Mouse (Mus musculus): ENCODE data around the gene Thg1l.

The Thg1l gene

GRCm38 (mm10) chr11:45926640-45927082, 28.6 kb downstream of the Thg1l start:
- DNase-seq = peak; percentile 78 to 82

- no peak for DNase-seq
Observed at GRCm38 (mm10) chr11:45925436-45925835, 29.9 kb downstream of the Thg1l start.

GRCm38 (mm10) chr11:45921480-45921898, 33.8 kb downstream of the Thg1l start:
- DNase-seq = no peak

- no peak for DNase-seq
Observed at GRCm38 (mm10) chr11:45921026-45921425, 34.3 kb downstream of the Thg1l start.

- DNase-seq = no peak
Observed at GRCm38 (mm10) chr11:45918836-45919235, 36.5 kb downstream of the Thg1l start.

- no peak for DNase-seq
Observed at GRCm38 (mm10) chr11:45918018-45918417, 37.3 kb downstream of the Thg1l start.

- DNase-seq = no peak
Observed at GRCm38 (mm10) chr11:45916196-45916595, 39.1 kb downstream of the Thg1l start.

GRCm38 (mm10) chr11:45910701-45911100, 44.6 kb downstream of the Thg1l start:
- no peak for DNase-seq

GRCm38 (mm10) chr11:45908894-45909293, 46.4 kb downstream of the Thg1l start:
- DNase-seq = no peak

- DNase-seq = no peak
Observed at GRCm38 (mm10) chr11:45908070-45908469, 47.2 kb downstream of the Thg1l start.

GRCm38 (mm10) chr11:45907301-45907700, 48.0 kb downstream of the Thg1l start:
- DNase-seq = no peak

- no peak for DNase-seq
Observed at GRCm38 (mm10) chr11:45906109-45906786, 49.0 kb downstream of the Thg1l start.

GRCm38 (mm10) chr11:45900233-45901015, 54.9 kb downstream of the Thg1l start:
- no peak for DNase-seq

GRCm38 (mm10) chr11:45897392-45897791, 57.9 kb downstream of the Thg1l start:
- no peak for DNase-seq

Data from cerebellum, adult 18-20 months (tissue).